Mouse (Mus musculus): ENCODE measurements around the gene Olfr1290. TPM values are rescaled to one million over a fixed set of nuclear protein-coding genes. Genes with fewer than 3 reads are reported as not detected.

Gene Olfr1290
- polyA plus RNA-seq (2012; ENCODE audit: low replicate concordance) = not detected in 2 replicates

DNA sequence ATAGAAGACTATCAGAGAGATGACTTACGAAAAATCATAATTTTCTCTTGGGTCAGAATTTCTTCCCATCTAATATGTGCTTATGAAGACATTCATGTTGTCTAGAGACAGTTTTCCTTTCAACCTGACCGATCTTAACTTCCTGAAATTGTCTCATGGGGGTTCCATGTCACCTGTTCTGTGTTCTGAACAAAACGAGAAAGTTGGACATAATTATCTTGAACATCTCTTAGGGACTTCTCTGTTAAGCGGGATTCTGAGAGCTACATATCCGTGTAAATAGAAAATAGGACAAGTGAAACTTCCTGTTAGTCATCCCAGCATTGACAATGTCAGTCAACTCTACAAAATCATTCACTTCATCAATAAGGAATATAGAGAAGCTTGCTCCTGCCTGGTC is at the start of gene Olfr1290:
Olfr1290 (minus strand) TSS at position 101 of the 400 bp plus-strand sequence.

DNA sequence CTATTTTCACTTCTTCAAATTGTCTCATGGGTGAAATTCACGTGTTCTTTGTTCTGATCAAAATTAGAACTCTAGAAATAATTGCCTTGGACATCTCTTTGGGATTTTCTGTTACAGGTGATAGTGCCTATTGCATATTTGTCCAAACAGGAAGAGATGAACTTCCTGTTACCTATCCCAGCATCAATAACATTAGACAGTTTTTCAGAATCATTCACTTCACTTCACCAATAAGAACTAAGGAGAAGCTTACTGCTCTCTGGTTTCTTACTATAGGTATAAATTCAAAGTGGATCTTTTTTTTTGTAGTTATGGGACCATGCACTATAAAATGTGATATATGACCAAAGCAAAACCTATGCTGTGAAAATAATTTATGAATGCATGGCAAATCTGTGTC is 46.6 kb upstream of the Olfr1290 start, which contains the start of gene Olfr1294:
Olfr1294 (minus strand) TSS at position 101 of the 400 bp plus-strand sequence.

DNA sequence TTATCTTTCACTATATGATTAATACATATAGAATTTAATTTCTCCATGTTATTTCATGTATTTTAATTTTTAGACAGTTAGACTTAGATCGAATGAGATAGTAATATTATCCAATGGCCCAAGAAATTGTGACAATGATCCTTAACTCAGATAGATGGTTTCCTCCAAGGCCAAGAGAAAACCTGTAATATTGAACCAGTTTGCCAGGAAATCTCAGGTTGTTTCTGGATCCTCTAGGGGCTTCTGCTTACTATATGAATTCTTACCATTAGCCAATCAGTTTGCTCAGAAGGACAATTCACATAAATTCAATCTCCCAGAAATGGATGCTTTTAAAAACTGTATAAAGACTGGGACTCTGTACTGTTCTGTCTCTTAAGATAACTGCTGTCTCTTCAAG is 31.3 kb upstream of the Olfr1290 start, which contains the start of gene Olfr1293-ps:
Olfr1293-ps (plus strand) TSS at position 301 of the 400 bp plus-strand sequence.

GRCm38 (mm10) chr2:111496880-111497279 is 3.3 kb upstream of the Olfr1290 start, which contains the start of gene Olfr1291-ps1:
TSS of gene Olfr1291-ps1 (plus strand) at chr2:111497180.

DNA sequence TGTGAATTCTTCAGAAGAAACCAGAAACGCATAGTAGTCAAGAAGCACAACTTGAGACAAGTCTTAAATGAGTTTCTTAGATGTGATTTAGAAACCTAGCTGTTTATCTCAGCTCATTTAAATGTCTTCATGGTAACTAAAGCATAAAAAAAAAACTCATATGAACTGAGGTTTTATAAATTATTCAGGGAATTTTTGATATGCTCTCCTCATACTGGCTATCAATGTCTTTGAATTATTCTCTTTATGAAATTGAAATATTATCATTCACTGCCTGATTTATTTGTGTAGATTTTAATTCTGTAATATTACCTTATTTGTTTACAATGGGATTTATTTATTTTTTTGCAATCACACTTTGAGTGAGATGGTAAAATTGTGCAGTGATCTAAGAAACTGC is 13.1 kb downstream of the Olfr1290 start, which contains the start of gene Olfr1289:
Olfr1289 (plus strand) TSS at position 301 of the 400 bp plus-strand sequence.

GRCm38 (mm10) chr2:111473801-111474200 is 19.8 kb downstream of the Olfr1290 start, which contains the start of gene Olfr1288:
TSS of gene Olfr1288 (plus strand) at chr2:111474101.

DNA sequence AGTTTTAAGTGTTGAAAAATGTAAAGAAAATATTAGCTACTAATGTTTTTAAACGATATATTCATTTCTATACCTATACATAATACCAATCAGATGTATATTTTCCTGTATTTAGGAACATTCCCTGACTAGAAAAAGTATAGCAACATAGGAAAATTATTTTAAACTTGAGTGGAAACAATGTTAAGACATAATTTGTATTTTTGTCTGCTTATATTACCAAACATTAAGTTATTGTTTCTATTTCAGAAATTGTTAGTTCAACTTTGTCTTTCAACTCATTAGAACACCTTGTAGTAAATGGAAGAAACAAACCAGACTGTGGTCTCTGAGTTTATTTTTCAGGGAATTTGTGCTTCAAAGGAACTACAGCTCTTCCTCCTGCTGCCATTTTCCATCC is 44.8 kb downstream of the Olfr1290 start, which contains the start of gene Olfr1287:
Olfr1287 (plus strand) TSS at position 301 of the 400 bp plus-strand sequence.

Other genes with a start within 250 kb of the Olfr1290 start
- gene Olfr1276, start 239.3 kb downstream of the Olfr1290 start, polyA plus RNA-seq (2012; ENCODE audit: low replicate concordance) = not detected in 2 replicates
- gene Olfr1277, start 219.7 kb downstream of the Olfr1290 start, polyA plus RNA-seq (2012; ENCODE audit: low replicate concordance) = not detected in 2 replicates
- not detected in 2 replicates for gene Olfr1278, start 203.7 kb downstream of the Olfr1290 start, polyA plus RNA-seq (2012; ENCODE audit: low replicate concordance)
- not detected in 2 replicates for gene Olfr1279, start 193.2 kb downstream of the Olfr1290 start, polyA plus RNA-seq (2012; ENCODE audit: low replicate concordance)
- not detected in 2 replicates for gene Olfr1280, start 179.8 kb downstream of the Olfr1290 start, polyA plus RNA-seq (2012; ENCODE audit: low replicate concordance)
- gene Olfr1281, start 167.3 kb downstream of the Olfr1290 start, polyA plus RNA-seq (2012; ENCODE audit: low replicate concordance) = not detected in 2 replicates
- not detected in 2 replicates for gene Olfr1282, start 157.8 kb downstream of the Olfr1290 start, polyA plus RNA-seq (2012; ENCODE audit: low replicate concordance)
- gene Olfr1283, start 127.0 kb downstream of the Olfr1290 start, polyA plus RNA-seq (2012; ENCODE audit: low replicate concordance) = not detected in 2 replicates
- gene Olfr1284, start 118.3 kb downstream of the Olfr1290 start, polyA plus RNA-seq (2012; ENCODE audit: low replicate concordance) = not detected in 2 replicates
- gene Olfr1286, start 70.7 kb downstream of the Olfr1290 start, polyA plus RNA-seq (2012; ENCODE audit: low replicate concordance) = not detected in 2 replicates
- gene Olfr1287, start 44.7 kb downstream of the Olfr1290 start, polyA plus RNA-seq (2012; ENCODE audit: low replicate concordance) = 0.21 TPM in 1 of 2 replicates, not detected in the other
- not detected in 2 replicates for gene Olfr1288, start 19.7 kb downstream of the Olfr1290 start, polyA plus RNA-seq (2012; ENCODE audit: low replicate concordance)
- not detected in 2 replicates for gene Olfr1289, start 13.0 kb downstream of the Olfr1290 start, polyA plus RNA-seq (2012; ENCODE audit: low replicate concordance)
- not detected in 2 replicates for gene Olfr1291-ps1, start 3.4 kb upstream of the Olfr1290 start, polyA plus RNA-seq (2012; ENCODE audit: low replicate concordance)
- not detected in 2 replicates for gene Olfr1293-ps, start 31.4 kb upstream of the Olfr1290 start, polyA plus RNA-seq (2012; ENCODE audit: low replicate concordance)
- gene Olfr1294, start 46.5 kb upstream of the Olfr1290 start, polyA plus RNA-seq (2012; ENCODE audit: low replicate concordance) = not detected in 2 replicates
- gene Olfr1295, start 75.9 kb upstream of the Olfr1290 start, polyA plus RNA-seq (2012; ENCODE audit: low replicate concordance) = not detected in 2 replicates
- not detected in 2 replicates for gene Olfr1297, start 132.7 kb upstream of the Olfr1290 start, polyA plus RNA-seq (2012; ENCODE audit: low replicate concordance)
- gene Olfr1298, start 155.4 kb upstream of the Olfr1290 start, polyA plus RNA-seq (2012; ENCODE audit: low replicate concordance) = not detected in 2 replicates
- gene Olfr1299, start 167.6 kb upstream of the Olfr1290 start, polyA plus RNA-seq (2012; ENCODE audit: low replicate concordance) = not detected in 2 replicates